Mouse (Mus musculus): ENCODE data around the gene Rab11a. TPM values are rescaled to one million over a fixed set of nuclear protein-coding genes. Genes with fewer than 3 reads are reported as not detected.
"Not testable (repeated sequence)": the region's sequence is repeated elsewhere in the genome, so short reads cannot be mapped to it uniquely, and the experiment has no call there.

The Rab11a gene
- total RNA-seq, 2 experiments from 2014 or later, result 232 to 250 TPM

DNA sequence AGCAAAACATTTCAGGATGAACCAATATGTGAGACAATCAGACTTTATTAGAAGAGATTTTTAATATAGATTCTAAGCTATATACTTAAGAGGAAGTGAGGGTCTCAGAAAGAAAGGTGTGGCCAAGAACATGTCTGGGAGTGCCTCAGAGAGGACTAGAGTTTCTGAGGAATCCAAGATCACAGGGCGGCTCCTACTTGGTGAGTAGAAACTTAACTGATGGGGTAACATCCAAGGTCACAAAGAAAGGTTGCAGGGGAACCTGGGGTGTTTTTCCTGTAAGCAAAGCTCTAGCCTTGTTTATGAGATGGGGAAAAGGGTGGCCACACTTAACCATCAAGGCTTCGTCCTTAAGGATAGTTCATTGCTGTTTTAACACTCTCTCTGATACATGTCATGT lies 1.4 kb upstream of the Rab11a start:
- DNase-seq (ENCODE audit: extremely low spot score in 1 of 2, low spot score in 2 of 2), result no peak
- no peak for TF ChIP-seq CTCF (IDR thresholded peaks at IDR 0.05)
- no peak overlapping the region for H3K27ac ChIP-seq
- H3K4me3 ChIP-seq, result no peak overlapping the region
- intact Hi-C loops (cut with DNase I), result loop anchor here (10.0 kb wide), 1 partner anchor 564 kb away; the partner anchor contains the start of genes Rpl4, Snapc5 and Zwilch

DNA sequence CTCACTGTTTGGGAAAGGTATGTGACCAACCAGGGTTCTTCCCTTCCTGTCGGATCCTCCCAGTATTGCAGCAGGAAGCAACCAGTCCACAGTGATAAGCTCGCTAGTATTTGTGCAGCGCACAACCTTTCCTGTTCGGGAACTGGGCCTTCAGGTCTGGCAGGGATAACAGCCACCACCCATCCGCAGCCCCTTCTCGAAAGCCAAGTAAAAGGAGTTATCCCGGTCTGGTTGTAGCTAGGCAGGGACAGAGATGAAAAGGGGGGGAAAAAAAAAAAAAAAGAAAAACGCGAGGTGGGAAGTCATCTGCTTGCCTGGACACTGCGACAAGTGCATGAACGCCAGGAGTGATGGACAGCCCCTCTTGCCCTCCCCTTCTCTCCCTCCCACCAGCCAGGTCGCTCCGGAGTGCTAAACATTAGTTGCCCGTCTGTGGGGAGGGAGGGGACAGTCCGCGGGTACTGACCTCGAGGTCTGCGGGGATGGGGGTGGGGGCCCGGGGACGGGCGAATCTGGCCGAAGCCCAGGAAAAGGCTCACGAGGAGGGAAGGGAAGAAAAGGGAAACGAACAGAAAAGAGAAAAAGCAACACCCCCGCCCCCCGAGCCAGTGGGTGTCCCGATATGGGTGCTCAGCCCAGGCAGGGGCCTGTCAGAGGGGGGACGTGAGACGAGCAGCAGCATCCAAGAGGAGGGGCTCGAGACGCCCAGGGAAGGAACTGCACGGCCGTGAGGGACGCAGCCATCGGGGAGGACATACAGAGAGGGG lies 736 bp downstream of the Rab11a start:
- DNase-seq (ENCODE audit: extremely low spot score in 1 of 2, low spot score in 2 of 2), result peak; percentile 31 to 49
- TF ChIP-seq CTCF (IDR thresholded peaks at IDR 0.05), result peak; percentile 49
- intact Hi-C loops (cut with DNase I), result loop anchor here (2.0 to 10.0 kb wide), 3 partner anchors 74 to 562 kb away; partner anchors contain the start of genes Dennd4a, Dis3l, Rpl4 and Snapc5
- peak overlapping the region; percentile 99 for H3K27ac ChIP-seq
- H3K4me3 ChIP-seq, result peak overlapping the region; percentile 85

DNA sequence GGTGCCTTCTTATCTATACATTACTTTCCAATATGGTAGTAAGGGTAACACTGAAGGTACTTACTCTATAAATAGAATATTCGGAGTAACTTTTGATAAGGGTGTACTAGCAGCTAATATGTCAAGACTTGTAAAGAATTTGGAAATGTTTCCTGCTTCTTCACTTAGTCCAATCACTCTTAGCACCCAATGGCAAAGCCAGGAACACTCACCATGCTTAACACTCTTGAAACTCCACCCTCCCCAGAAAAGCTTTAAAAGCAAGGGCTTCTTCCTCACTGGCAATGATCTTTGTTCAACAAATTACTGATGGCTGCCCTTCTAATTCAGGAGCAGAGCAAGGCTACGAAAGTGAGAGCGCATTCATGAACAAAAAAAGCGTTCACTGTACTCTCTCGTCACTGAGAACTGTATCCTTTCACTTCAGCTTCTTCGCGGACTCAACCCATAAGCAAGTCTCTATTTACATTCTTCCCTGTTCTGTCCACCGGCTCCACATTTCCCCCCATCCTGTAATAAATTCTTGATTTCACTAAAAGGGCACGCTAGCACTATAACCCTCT lies 1.4 kb downstream of the Rab11a start:
- intact Hi-C loops (cut with DNase I), result loop anchor here (2.0 to 10.0 kb wide), 3 partner anchors 75 to 561 kb away; partner anchors contain the start of genes Dennd4a, Dis3l, Rpl4 and Snapc5

DNA sequence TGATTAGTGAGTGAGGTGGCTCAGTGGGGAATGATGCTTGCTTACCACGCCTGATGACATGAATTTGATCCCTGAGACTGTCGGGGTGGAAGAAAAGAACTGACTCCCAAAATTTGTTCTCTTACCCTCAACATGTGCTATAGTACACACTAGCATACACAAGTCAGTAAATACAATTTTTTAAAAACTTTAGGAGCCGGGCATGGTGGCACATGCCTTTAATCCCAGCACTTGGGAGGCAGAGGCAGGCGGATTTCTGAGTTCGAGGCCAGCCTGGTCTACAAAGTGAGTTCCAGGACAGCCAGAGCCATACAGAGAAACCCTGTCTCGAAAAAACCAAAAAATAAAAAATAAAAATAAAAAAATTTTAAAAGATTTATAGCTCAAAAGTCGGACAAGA lies 2.6 kb downstream of the Rab11a start:
- not testable (repeated sequence) for H3K27ac ChIP-seq; H3K4me3 ChIP-seq; DNase-seq (ENCODE audit: extremely low spot score in 1 of 2, low spot score in 2 of 2)
- intact Hi-C loops (cut with DNase I), result loop anchor here (10.0 kb wide), 1 partner anchor 560 kb away; the partner anchor contains the start of genes Rpl4, Snapc5 and Zwilch

More for the DNA sequence above, 1.4 kb downstream of the Rab11a start:
- Histone ChIP-seq H3K4me3 (peak overlapping the region; percentile 85), H3K27ac (peak overlapping the region; percentile 99)
- DNase-seq (ENCODE audit: extremely low spot score in 1 of 2, low spot score in 2 of 2), result no peak
- no peak for TF ChIP-seq CTCF (IDR thresholded peaks at IDR 0.05)

DNA sequence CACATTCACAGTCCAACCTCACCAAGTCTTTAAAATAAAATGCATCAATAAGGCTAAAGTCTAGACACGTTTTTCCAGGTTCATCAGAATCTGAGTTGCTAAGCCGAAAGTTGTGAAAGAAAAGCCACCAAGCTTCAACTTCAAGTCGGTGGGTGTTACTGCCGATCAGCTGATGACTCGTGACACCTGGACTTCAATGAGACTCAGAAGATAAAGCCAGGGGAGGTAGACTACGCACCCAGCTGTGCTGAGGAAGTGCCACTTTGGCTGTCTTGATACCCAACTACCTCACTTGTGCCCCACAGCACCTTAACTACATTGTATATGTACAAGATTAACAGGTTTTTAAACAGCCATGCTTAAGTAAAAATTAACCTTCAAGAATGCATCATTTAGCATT lies 3.4 kb downstream of the Rab11a start:
- Histone ChIP-seq H3K4me3 (no peak overlapping the region), H3K27ac (no peak overlapping the region)
- no peak for DNase-seq (ENCODE audit: extremely low spot score in 1 of 2, low spot score in 2 of 2)
- intact Hi-C loops (cut with DNase I), result loop anchor here (10.0 kb wide), 1 partner anchor 559 kb away; the partner anchor contains the start of genes Rpl4, Snapc5 and Zwilch
- TF ChIP-seq CTCF (IDR thresholded peaks at IDR 0.05), result no peak

DNA sequence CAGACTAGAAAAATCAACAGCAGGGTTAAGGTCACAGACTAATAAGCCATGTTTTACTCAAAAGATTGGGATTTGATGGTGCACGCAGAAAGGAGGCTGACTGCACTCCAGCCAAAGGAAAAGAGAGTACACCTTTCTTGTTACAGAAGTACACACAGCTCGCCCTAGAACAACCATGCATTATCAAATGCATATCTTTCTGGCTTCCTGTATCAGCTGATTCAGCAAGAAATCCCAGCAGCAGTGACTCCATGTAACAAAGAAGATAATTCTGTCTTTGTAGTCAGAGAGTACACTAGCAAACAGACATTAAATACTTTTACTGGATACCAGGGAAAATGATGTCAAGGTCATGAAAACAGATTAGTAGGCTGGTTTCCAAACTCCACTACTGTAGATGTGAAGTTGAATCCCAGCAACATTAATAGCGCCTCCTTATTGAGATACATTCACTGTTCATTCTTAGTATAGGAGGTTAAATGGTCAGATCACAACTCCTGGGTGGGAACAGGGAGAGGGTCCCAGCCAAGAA lies 6.5 kb downstream of the Rab11a start:
- Histone ChIP-seq H3K4me3 (no peak overlapping the region), H3K27ac (no peak overlapping the region)
- no peak for DNase-seq (ENCODE audit: extremely low spot score in 1 of 2, low spot score in 2 of 2)
- intact Hi-C loops (cut with DNase I), result loop anchor here (10.0 kb wide), 1 partner anchor 556 kb away; the partner anchor contains the start of genes Rpl4, Snapc5 and Zwilch
- no peak for TF ChIP-seq CTCF (IDR thresholded peaks at IDR 0.05)

DNA sequence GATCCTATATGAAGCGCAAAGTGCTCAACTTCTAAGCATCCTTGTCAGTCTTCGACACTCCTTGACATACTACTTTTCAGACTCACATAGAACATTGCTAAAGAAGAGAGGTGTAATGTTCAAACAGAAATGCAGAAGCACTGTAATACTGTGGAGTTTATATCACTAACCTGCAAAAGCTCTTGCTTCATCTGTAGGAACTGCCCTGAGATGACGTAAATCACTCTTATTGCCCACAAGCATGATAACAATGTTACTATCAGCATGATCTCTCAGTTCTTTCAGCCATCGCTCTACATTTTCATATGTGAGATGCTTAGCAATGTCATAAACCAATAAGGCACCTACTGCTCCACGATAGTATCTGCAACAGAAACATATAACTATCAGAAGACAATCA lies 11.1 kb downstream of the Rab11a start:
- intact Hi-C loops (cut with DNase I), result no loop called here
- DNase-seq (ENCODE audit: extremely low spot score in 1 of 2, low spot score in 2 of 2), result no peak
- Histone ChIP-seq H3K27ac (no peak overlapping the region), H3K4me3 (no peak overlapping the region)
- TF ChIP-seq CTCF (IDR thresholded peaks at IDR 0.05), result no peak

DNA sequence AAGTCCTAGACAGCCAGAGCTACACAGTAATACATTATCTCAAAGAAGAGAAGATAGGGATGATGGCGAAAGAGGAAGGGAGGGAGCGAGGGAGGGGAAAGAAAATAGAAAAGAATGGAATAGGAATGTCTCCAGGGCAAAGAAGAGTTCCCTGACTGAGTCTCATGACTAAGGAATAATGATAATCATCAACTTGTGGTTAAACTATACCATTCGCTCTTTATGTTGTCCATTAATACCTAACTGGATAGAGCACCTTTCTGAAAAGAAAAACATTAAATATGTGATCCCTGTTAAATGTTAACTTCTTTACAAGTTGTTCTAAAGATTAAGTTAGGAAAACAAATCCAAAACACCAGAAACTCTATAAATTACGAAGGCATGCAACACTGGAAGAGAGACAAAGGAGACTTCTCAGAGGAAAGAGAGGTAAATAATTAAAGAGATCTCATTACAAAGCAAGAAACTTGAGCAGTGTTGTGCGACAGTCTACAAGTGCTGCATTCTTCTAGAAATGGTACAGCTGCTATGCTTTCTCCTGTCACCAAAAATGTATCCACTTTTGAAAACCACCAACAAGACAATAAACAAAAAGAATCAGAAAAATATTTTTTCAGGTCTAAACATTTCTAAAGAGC lies 17.9 kb downstream of the Rab11a start:
- intact Hi-C loops (cut with DNase I), result no loop called here
- no peak for DNase-seq (ENCODE audit: extremely low spot score in 1 of 2, low spot score in 2 of 2)
- no peak overlapping the region for H3K27ac ChIP-seq
- no peak for TF ChIP-seq CTCF (IDR thresholded peaks at IDR 0.05)
- H3K4me3 ChIP-seq, result no peak overlapping the region

DNA sequence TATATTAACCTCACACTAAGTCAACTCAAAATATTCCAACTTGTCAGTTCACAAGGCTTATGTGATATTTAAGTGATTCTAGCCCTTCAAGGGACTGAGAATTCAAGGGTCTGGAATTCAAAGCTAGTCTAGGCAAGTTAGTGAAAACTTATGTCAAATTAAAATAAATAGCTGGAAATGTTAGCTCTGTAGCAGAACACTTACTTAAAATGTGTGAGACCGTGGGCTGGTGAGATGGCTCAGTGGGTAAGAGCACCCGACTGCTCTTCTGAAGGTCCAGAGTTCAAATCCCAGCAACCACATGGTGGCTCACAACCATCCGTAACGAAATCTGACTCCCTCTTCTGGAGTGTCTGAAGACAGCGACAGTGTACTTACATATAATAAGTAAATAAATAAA lies 27.3 kb downstream of the Rab11a start:
- H3K4me3 ChIP-seq; H3K27ac ChIP-seq; DNase-seq (ENCODE audit: extremely low spot score in 1 of 2, low spot score in 2 of 2); intact Hi-C loops (cut with DNase I): not testable (repeated sequence)

DNA sequence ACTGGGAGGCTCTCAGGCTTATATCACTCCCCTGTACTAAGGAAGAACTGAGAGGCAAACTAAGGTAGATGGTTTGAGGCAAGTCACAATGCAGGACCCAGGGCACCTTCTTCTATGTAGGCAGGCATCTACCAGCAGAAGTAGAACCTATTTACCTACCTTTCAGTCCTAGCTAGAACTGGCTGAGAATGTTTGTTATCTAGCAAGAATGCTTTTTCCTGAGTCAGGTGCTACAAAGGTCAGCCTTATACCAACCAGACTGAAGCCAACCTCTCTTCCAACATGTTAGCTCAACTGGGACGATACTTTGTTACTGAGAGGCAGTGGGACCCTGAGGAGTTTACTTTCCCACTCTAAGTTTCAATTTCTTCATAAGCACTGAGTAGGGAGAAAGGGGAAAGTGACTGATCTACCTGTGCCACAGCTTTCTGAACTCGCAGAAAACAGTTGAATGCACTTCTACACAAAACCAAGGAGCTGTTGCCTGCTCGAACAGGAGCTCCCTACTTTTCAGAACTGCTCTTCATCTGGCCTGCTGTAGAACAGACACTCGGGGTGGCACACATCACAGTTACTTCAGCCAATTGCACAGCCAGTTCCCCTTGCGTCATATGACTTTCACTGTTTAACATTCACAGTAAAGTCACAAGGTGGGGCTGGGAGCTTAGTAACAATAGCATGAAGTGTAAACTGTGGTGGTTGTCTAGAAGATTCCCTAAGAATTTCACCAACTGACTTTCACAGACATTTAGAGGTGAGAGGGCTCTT lies 33.3 kb downstream of the Rab11a start:
- intact Hi-C loops (cut with DNase I), result no loop called here
- Histone ChIP-seq H3K27ac (no peak overlapping the region; the same call in 1 of the 2 replicates), H3K4me3 (no peak overlapping the region)
- DNase-seq (ENCODE audit: extremely low spot score in 1 of 2, low spot score in 2 of 2), result no peak
- no peak for TF ChIP-seq CTCF (IDR thresholded peaks at IDR 0.05)

DNA sequence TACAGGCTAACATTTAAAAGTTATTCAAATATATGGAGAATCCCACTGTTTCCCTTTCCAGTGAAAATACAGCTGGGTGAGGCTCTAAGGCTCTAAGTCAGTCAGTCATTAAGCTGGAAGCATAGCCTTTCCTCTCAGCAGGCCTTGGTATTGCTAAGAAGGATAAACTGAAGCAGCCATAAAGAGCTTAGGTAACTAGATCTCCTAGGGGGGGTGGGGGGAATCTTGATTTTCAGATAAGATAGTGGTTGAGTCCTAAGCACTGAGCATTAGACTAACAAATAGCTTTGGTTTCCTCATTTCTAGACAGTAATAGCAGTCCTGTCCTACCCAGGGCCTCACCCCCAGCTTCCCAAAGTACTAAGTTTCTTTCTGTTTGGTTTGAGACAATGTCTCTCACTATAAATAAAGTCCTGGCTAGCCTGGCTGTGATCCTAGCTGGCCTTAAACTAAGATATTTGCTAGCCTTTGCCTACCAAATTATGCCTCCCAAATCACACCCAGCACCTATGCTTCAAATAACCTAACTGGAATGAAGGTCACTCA lies 34.1 kb downstream of the Rab11a start:
- Histone ChIP-seq H3K27ac (peak overlapping the region; percentile 3; the same call in 1 of the 2 replicates), H3K4me3 (no peak overlapping the region)
- intact Hi-C loops (cut with DNase I), result no loop called here
- no peak for TF ChIP-seq CTCF (IDR thresholded peaks at IDR 0.05)
- DNase-seq (ENCODE audit: extremely low spot score in 1 of 2, low spot score in 2 of 2), result no peak
